Mouse (Mus musculus): Measurements from ENCODE around the gene Gm5565. TPM values are rescaled to one million over a fixed set of nuclear protein-coding genes. Genes with fewer than 3 reads are reported as not detected.
"Not testable (repeated sequence)": the region's sequence is repeated elsewhere in the genome, so short reads cannot be mapped to it uniquely, and the experiment has no call there.

Gene Gm5565
- polyA plus RNA-seq, 1 experiment from 2014 or later: not detected

GRCm38 (mm10) chr5:146172744-146173143, 12.4 kb upstream of the Gm5565 start:
- H3K27ac ChIP-seq; DNase-seq (ENCODE audit: extremely low spot score, low spot score); H3K36me3 ChIP-seq (replicated peaks); H3K4me1 ChIP-seq; H3K27me3 ChIP-seq (ENCODE audit: poor library complexity, severe bottlenecking); H3K4me3 ChIP-seq: not testable (repeated sequence)
- H3K9me3 ChIP-seq: peaks cover 42% of the 10 kb centered on the region
- WGBS: 67% methylated on average over 4 of the region's 4 CpGs

- H3K4me3 ChIP-seq; H3K27me3 ChIP-seq (ENCODE audit: poor library complexity, severe bottlenecking): not testable (repeated sequence)
Measured at GRCm38 (mm10) chr5:146170621-146171020, 10.3 kb upstream of the Gm5565 start, which contains the start of gene Gm6309. Gm6309 (minus strand) TSS chr5:146170721.

GRCm38 (mm10) chr5:146158326-146158725, 2.0 kb downstream of the Gm5565 start:
- H3K9me3 ChIP-seq: peaks cover 38% of the 10 kb centered on the region
- not testable (repeated sequence) for H3K27me3 ChIP-seq (ENCODE audit: poor library complexity, severe bottlenecking)
- WGBS: 95% methylated on average over 4 of the region's 4 CpGs

More at GRCm38 (mm10) chr5:146170621-146171020, 10.3 kb upstream of the Gm5565 start, which contains the start of gene Gm6309:
- not testable (repeated sequence) for H3K27ac ChIP-seq; H3K36me3 ChIP-seq (replicated peaks); DNase-seq (ENCODE audit: extremely low spot score, low spot score); H3K4me1 ChIP-seq
- H3K9me3 ChIP-seq: peaks cover 42% of the 10 kb centered on the region
- 80% methylated on average over 2 of the region's 2 CpGs for whole genome bisulfite sequencing

GRCm38 (mm10) chr5:146150454-146150853, 9.9 kb downstream of the Gm5565 start:
- H3K36me3 ChIP-seq (replicated peaks): no peaks in the 10 kb centered on the region
- DNase-seq (ENCODE audit: extremely low spot score, low spot score): no peak
- WGBS: 80% methylated on average over 3 of the region's 3 CpGs

More at GRCm38 (mm10) chr5:146158326-146158725, 2.0 kb downstream of the Gm5565 start:
- H3K27ac ChIP-seq; DNase-seq (ENCODE audit: extremely low spot score, low spot score); H3K4me1 ChIP-seq; H3K36me3 ChIP-seq (replicated peaks); H3K4me3 ChIP-seq: not testable (repeated sequence)

GRCm38 (mm10) chr5:146147903-146148302, 12.4 kb downstream of the Gm5565 start:
- Histone ChIP-seq H3K4me3 (no peak overlapping the region), H3K36me3 (replicated peaks) (no peaks in the 10 kb centered on the region), H3K27ac (no peak overlapping the region), H3K4me1 (no peaks in the 10 kb centered on the region), H3K27me3 (ENCODE audit: poor library complexity, severe bottlenecking) (no peaks in the 10 kb centered on the region), H3K9me3 (peaks cover 58% of the 10 kb centered on the region)
- no peak for DNase-seq (ENCODE audit: extremely low spot score, low spot score)
- WGBS: 37% methylated on average over 2 of the region's 2 CpGs

More at GRCm38 (mm10) chr5:146150454-146150853, 9.9 kb downstream of the Gm5565 start:
- no peak overlapping the region for H3K27ac ChIP-seq
- H3K27me3 ChIP-seq (ENCODE audit: poor library complexity, severe bottlenecking): no peaks in the 10 kb centered on the region
- no peak overlapping the region for H3K4me3 ChIP-seq
- no peaks in the 10 kb centered on the region for H3K4me1 ChIP-seq
- H3K9me3 ChIP-seq: peaks cover 51% of the 10 kb centered on the region

Other genes with a start within 250 kb of the Gm5565 start
- gene Cyp3a25, start 150.9 kb downstream of the Gm5565 start, polyA plus RNA-seq (2016; fragmentation: Nextera tagmentation; extraction: Ambion mirVana): not detected in 2 replicates
- not detected in 2 replicates for gene Cyp3a59, start 81.3 kb downstream of the Gm5565 start, polyA plus RNA-seq (2016; fragmentation: Nextera tagmentation; extraction: Ambion mirVana)
- not detected in 2 replicates for gene Gm6309, start 10.2 kb upstream of the Gm5565 start, polyA plus RNA-seq (2016; fragmentation: Nextera tagmentation; extraction: Ambion mirVana)
- gene 1700001J03Rik, start 24.8 kb upstream of the Gm5565 start, polyA plus RNA-seq (2016; fragmentation: Nextera tagmentation; extraction: Ambion mirVana): not detected in 2 replicates
- gene Rnf6, start 61.0 kb upstream of the Gm5565 start, polyA plus RNA-seq (2016; fragmentation: Nextera tagmentation; extraction: Ambion mirVana): 25.9 and 27.7 TPM in 2 replicates
- 21.8 and 22.6 TPM in 2 replicates for gene Cdk8, start 70.7 kb upstream of the Gm5565 start, polyA plus RNA-seq (2016; fragmentation: Nextera tagmentation; extraction: Ambion mirVana)
- gene Wasf3, start 224.4 kb upstream of the Gm5565 start, polyA plus RNA-seq (2016; fragmentation: Nextera tagmentation; extraction: Ambion mirVana): 7.2 and 7.3 TPM in 2 replicates